Mouse (Mus musculus): ENCODE results near the gene Nmnat2. TPM values are rescaled to one million over a fixed set of nuclear protein-coding genes. Genes with fewer than 3 reads are reported as not detected.

Nmnat2 gene
- polyA plus RNA-seq, 1 experiment from 2014 or later, result 23.7 TPM

DNA sequence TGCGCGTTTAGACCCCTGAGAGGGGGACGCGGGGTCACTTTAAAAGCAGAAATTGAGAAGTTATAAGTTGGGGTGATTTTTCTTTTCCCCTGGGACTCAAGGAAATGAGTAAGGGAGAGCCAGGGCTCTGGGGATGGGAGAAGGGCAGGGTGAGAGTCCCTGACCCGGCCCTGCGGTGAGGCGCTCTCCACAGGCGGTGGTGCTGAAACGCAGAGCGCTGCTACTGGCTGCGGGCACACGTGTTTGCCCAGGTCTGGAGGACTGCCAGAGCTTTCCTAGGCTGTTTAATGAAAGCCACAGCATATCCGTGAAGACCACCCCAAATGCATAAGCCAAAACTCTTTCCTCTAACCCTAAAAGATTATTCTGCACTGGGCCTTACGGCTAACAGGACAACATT lies 1.4 kb downstream of the Nmnat2 start:
- WGBS, result 3% methylated on average over 14 of the region's 14 CpGs
- Histone ChIP-seq H3K9me3 (no peaks in the 10 kb centered on the region), H3K27me3 (peaks cover 46% of the 10 kb centered on the region), H3K4me2 (peak overlapping the region; percentile 84), H3K4me3 (replicated peaks) (peak overlapping the region; percentile 60), H3K9ac (0 out of 2 replicates have a peak overlapping the region, but pooled peaks have one; percentile 55), H3K27ac (no peak overlapping the region), H3K36me3 (replicated peaks) (no peaks in the 10 kb centered on the region), H3K4me1 (peaks cover 24% of the 10 kb centered on the region)
- no peak; the same call in 1 of the 2 replicates for ATAC-seq (ENCODE audit: low FRiP score)

DNA sequence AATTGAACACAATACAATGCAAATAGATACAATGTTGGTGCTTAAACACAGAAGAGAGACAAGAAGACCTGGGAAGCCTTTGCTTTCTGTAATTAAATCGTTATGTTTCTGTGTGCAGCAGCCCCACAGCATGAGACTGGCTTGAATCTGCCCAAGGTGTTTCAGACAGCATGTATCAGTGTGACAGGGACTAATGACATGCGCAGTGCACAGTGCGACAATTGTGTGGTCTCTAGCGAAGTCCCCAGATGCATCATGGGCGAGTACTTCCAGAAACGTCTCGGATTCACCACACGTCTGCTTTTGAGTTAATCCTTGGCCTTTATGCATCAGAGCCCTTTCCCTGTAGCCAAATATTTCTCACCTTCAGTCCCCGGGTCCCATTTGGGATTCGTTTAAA lies 9.6 kb downstream of the Nmnat2 start:
- no peak for ATAC-seq (ENCODE audit: low FRiP score)
- Histone ChIP-seq H3K4me2 (no peak overlapping the region), H3K27me3 (no peaks in the 10 kb centered on the region), H3K9me3 (no peaks in the 10 kb centered on the region), H3K36me3 (replicated peaks) (no peaks in the 10 kb centered on the region), H3K9ac (no peak overlapping the region), H3K4me1 (peaks cover 4% of the 10 kb centered on the region; the same call in 1 of the 2 replicates), H3K27ac (no peak overlapping the region), H3K4me3 (replicated peaks) (no peak overlapping the region)
- WGBS, result 63% methylated on average over 10 of the region's 10 CpGs

DNA sequence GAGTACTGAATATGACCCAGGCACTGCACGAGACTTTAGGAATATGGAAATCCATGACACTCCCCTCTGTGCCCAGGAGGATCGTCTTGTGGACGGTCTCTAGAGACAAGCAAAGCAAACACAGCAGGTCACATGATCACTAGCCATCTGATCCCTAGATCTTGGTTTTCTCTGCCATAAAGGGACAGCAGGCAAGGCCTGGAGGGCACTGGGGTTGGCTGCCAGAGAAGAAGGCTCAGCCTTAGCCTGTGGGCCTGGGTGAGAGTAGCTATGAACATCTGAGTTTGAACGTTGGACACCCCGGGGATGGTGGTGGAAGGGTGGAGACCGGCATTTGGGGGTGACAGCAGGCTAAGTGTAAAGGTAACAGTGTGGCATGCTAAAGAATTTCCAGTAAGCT lies 11.4 kb downstream of the Nmnat2 start:
- H3K4me2 ChIP-seq, result no peak overlapping the region
- H3K27me3 ChIP-seq, result no peaks in the 10 kb centered on the region
- WGBS, result 82% methylated on average over 6 of the region's 6 CpGs
- peaks cover 4% of the 10 kb centered on the region; the same call in 1 of the 2 replicates for H3K4me1 ChIP-seq
- H3K4me3 ChIP-seq (replicated peaks), result no peak overlapping the region
- no peak overlapping the region for H3K27ac ChIP-seq
- ATAC-seq (ENCODE audit: low FRiP score), result no peak
- no peaks in the 10 kb centered on the region for H3K36me3 ChIP-seq (replicated peaks)
- H3K9me3 ChIP-seq, result no peaks in the 10 kb centered on the region
- no peak overlapping the region for H3K9ac ChIP-seq

DNA sequence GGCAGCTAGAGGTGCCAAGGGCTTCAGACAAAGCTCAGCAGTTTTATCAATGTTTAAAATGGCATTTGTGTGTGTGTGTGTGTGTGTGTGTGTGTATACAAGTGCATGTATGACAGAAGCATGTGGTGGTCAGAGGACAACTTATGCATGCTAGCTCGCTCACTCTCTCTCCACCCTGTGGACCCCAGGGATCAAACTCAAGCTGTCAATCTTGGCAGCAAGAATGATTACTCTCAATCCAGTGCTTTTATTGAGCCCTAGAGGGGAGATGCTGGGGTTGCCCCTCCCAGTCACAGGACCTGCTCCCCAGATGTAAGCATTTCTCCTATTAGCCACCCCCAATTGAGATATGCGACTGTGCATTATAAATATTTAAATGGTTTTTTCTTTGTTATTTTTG lies 11.9 kb downstream of the Nmnat2 start:
- no peaks in the 10 kb centered on the region for H3K36me3 ChIP-seq (replicated peaks)
- no peaks in the 10 kb centered on the region for H3K9me3 ChIP-seq
- no peaks in the 10 kb centered on the region for H3K27me3 ChIP-seq
- 89% methylated on average over 2 of the region's 2 CpGs for WGBS
- no peak overlapping the region for H3K4me3 ChIP-seq (replicated peaks)
- H3K4me2 ChIP-seq, result no peak overlapping the region
- no peak for ATAC-seq (ENCODE audit: low FRiP score)
- peaks cover 4% of the 10 kb centered on the region; the same call in 1 of the 2 replicates for H3K4me1 ChIP-seq
- no peak overlapping the region for H3K27ac ChIP-seq
- H3K9ac ChIP-seq, result no peak overlapping the region

DNA sequence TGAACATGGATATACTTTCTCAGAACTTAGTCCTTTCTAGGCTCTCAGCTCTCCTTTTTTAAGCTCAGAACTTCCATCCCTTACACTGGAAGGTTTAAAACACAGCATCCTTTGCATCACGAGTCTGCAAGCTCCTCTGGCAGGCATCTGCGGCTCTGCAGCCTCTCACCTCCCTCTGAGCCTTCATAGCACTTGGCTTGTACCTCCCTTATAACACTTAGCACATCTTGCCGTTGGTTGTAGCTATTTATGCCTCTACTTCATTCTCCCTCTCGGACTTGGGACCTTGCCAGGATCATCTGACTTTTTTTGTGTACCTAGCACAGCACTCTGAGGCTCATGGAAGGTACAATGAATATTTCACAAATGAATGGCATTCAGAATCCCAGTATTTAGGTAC lies 14.3 kb downstream of the Nmnat2 start:
- Histone ChIP-seq H3K4me3 (replicated peaks) (no peak overlapping the region), H3K27ac (no peak overlapping the region), H3K9ac (no peak overlapping the region), H3K27me3 (no peaks in the 10 kb centered on the region), H3K9me3 (no peaks in the 10 kb centered on the region), H3K4me1 (peaks cover 19% of the 10 kb centered on the region), H3K36me3 (replicated peaks) (no peaks in the 10 kb centered on the region), H3K4me2 (no peak overlapping the region)
- no peak for ATAC-seq (ENCODE audit: low FRiP score)
- WGBS, result 66% methylated on average over 4 of the region's 4 CpGs

DNA sequence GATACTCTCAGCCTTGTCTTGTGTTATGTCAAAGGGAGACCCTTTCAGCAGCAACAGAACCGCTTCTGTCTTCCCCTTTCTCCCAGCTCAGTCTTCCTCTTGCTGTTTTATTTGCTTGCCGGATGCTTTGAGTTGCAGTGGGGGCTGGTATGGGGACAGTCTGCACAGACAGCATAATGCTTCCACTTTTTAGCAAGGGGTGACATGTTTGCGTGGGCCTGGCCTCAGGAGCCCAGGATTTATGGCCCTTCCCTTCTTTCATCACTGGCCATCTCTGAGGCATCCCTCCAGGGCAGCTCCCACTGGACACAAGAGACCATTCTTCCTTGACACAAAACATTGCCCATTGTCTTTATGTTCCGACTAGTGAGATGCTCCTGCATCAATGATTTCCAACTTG lies 18.2 kb downstream of the Nmnat2 start:
- peaks cover 21% of the 10 kb centered on the region for H3K4me1 ChIP-seq
- H3K27ac ChIP-seq, result no peak overlapping the region
- WGBS, result 28% methylated on average over 4 of the region's 4 CpGs
- no peak overlapping the region for H3K9ac ChIP-seq
- no peak overlapping the region for H3K4me3 ChIP-seq (replicated peaks)
- H3K9me3 ChIP-seq, result no peaks in the 10 kb centered on the region
- H3K4me2 ChIP-seq, result no peak overlapping the region
- H3K27me3 ChIP-seq, result no peaks in the 10 kb centered on the region
- no peak for ATAC-seq (ENCODE audit: low FRiP score)
- H3K36me3 ChIP-seq (replicated peaks), result no peaks in the 10 kb centered on the region

DNA sequence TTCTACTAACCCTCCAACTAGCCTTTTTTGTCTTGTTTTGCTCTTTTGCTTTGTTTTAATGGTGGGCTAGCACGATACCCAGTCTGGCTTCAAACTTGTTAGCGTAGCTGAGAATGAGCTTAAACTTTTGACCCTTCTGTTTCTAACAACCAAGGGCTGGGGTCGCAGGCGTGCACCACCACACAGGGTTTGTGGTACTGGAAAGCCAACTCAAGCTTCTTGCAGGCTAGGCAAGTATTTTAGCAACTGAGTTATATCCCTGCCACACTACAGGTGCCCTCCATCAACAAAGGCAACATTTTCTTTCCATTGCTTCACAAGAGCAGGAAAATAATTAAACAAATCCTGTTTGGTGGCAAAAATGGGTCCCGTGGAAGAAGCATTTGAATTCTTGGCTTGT lies 18.6 kb downstream of the Nmnat2 start:
- ATAC-seq (ENCODE audit: low FRiP score), result no peak
- Histone ChIP-seq H3K36me3 (replicated peaks) (no peaks in the 10 kb centered on the region), H3K9me3 (no peaks in the 10 kb centered on the region), H3K4me3 (replicated peaks) (no peak overlapping the region), H3K4me2 (no peak overlapping the region), H3K27me3 (no peaks in the 10 kb centered on the region), H3K4me1 (peaks cover 21% of the 10 kb centered on the region), H3K27ac (no peak overlapping the region), H3K9ac (no peak overlapping the region)
- 15% methylated on average over 5 of the region's 5 CpGs for WGBS

DNA sequence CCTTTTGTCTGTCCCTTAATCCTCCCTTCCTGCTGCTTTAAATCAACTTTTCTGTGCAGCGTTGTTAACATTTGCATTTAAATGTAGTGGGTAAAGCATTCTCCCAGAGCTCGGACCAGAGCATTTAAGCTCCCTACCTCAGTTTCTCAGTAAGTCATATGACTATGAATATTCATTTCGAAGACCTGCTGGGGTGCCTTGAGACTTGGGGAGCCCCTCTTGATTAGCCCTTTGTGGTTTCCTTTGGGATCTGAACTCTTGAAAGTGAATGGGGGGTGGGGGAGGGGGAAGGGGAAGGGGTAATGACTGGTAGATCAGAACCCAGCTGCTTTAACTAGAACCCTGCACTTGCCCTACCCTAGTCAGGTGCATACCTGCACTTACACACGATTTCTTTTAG lies 19.1 kb downstream of the Nmnat2 start:
- 11% methylated on average over 4 of the region's 4 CpGs for WGBS

DNA sequence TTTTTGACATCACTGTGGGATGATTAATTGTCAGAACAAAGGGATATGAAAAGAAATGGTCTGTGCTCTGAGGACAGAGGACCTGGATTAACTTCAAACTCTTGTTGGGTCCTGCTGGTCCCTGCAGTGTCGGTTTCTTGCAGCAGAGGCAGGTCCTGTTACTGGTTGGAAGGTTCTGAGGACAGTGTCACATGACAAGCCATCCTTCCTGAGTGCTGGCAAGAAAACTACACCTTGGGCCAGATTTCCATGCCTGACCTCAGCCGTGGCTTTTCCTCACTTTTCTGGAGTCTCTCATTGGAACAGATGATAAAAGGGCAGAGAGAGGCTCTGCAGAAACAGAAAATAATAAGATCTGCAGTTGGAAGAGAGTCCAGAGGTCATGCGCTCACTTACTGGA lies 20.4 kb downstream of the Nmnat2 start:
- Histone ChIP-seq H3K4me2 (no peak overlapping the region), H3K4me3 (replicated peaks) (no peak overlapping the region), H3K36me3 (replicated peaks) (no peaks in the 10 kb centered on the region), H3K27me3 (no peaks in the 10 kb centered on the region), H3K9ac (no peak overlapping the region), H3K9me3 (no peaks in the 10 kb centered on the region), H3K27ac (no peak overlapping the region), H3K4me1 (peaks cover 21% of the 10 kb centered on the region)
- no peak for ATAC-seq (ENCODE audit: low FRiP score)
- 73% methylated on average over 3 of the region's 3 CpGs for WGBS

More for the DNA sequence above, 19.1 kb downstream of the Nmnat2 start:
- Histone ChIP-seq H3K27me3 (no peaks in the 10 kb centered on the region), H3K36me3 (replicated peaks) (no peaks in the 10 kb centered on the region), H3K4me3 (replicated peaks) (no peak overlapping the region), H3K9me3 (no peaks in the 10 kb centered on the region), H3K27ac (no peak overlapping the region), H3K4me2 (no peak overlapping the region), H3K4me1 (peaks cover 21% of the 10 kb centered on the region), H3K9ac (no peak overlapping the region)
- ATAC-seq (ENCODE audit: low FRiP score), result no peak

DNA sequence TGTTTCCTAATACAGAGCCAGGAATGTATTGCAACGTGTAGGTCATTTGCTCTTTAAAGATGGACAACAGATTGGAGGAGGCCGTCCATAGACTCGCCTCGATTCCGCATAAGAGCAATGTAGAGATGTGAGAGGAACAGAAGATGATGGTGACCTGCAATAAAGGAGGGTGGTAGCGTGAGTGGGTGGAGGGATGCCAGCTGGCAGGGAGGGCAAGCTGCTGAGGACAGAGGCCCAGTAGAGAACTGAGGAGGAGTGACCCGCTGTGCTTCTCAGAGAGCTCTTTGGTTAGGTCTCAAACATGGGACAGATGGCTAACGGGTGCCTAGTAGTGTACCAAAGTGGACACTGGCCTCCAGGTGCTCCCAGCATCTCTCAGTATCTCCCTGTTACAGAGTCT lies 23.9 kb downstream of the Nmnat2 start:
- no peak for ATAC-seq (ENCODE audit: low FRiP score)
- H3K4me1 ChIP-seq, result peaks cover 10% of the 10 kb centered on the region
- H3K27me3 ChIP-seq, result no peaks in the 10 kb centered on the region
- no peak overlapping the region for H3K4me2 ChIP-seq
- H3K9me3 ChIP-seq, result no peaks in the 10 kb centered on the region
- no peak overlapping the region for H3K9ac ChIP-seq
- no peak overlapping the region for H3K4me3 ChIP-seq (replicated peaks)
- 89% methylated on average over 8 of the region's 8 CpGs for WGBS
- no peak overlapping the region for H3K27ac ChIP-seq
- no peaks in the 10 kb centered on the region for H3K36me3 ChIP-seq (replicated peaks)

DNA sequence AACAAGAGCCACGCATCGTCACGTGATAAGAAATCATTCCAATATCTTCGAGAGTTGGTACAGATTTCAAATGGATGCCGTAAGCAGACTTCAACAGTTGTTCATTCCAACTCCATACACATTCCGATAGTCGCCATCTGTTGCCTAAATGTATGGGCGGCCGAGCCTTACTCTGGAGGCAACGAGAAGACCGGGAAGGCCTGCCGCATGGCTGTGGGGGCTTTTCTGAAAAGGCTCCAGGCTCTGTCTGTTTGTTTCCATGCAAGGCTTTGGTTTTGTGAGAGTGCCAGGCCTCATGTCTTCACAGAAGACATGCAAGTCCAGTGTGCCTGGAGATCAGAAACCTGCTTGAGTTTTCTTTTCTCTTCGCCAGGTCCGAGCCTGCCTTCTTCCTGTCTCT lies 28.6 kb downstream of the Nmnat2 start:
- Histone ChIP-seq H3K36me3 (replicated peaks) (no peaks in the 10 kb centered on the region), H3K9me3 (no peaks in the 10 kb centered on the region), H3K27ac (no peak overlapping the region), H3K4me3 (replicated peaks) (no peak overlapping the region), H3K4me1 (no peaks in the 10 kb centered on the region), H3K27me3 (no peaks in the 10 kb centered on the region), H3K9ac (no peak overlapping the region), H3K4me2 (no peak overlapping the region)
- no peak for ATAC-seq (ENCODE audit: low FRiP score)
- WGBS, result 92% methylated on average over 14 of the region's 14 CpGs

DNA sequence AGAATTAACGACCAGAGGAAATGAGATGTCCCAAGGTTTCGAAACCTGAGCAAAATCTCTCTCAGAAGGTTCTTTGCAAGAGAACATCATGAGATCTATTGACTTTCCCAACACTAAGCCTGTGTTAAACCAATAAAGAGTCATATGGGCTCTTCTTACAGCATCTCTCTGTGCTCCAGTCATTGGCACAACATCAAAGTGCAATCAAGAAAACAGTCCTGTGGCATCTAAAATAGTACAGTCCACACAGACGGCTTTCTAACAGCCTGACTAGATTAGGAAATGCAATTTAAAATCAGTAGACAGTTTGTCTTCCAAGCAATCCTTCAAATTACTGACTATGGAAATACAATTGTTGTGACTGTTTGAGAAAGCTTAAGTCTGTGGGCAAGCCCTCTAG lies 32.2 kb downstream of the Nmnat2 start:
- Histone ChIP-seq H3K4me3 (replicated peaks) (no peak overlapping the region), H3K27me3 (no peaks in the 10 kb centered on the region), H3K36me3 (replicated peaks) (no peaks in the 10 kb centered on the region), H3K4me2 (no peak overlapping the region), H3K9ac (no peak overlapping the region), H3K27ac (no peak overlapping the region), H3K9me3 (no peaks in the 10 kb centered on the region), H3K4me1 (no peaks in the 10 kb centered on the region)
- ATAC-seq (ENCODE audit: low FRiP score), result no peak
- 83% methylated on average over 3 of the region's 3 CpGs for WGBS

DNA sequence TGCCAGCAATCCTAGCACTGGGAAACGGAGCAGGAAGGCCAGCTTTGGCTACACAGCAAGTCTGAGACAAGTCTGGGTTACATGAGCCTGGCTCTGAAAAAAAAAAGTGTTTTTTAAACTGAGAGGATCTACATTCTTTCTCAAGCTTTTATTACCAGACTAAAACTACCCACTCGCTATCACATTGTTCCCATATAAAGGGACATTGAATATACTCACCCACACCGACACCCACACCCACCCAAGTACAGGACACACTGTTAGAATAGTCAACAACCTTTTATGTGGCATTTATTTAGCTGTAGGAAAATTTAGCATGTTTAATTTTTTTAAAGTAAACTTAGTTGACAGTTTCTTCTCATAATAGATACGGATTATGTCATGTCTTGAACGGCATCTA lies 35.3 kb downstream of the Nmnat2 start:
- Histone ChIP-seq H3K9me3 (no peaks in the 10 kb centered on the region), H3K4me3 (replicated peaks) (no peak overlapping the region), H3K9ac (no peak overlapping the region), H3K4me2 (no peak overlapping the region), H3K27ac (no peak overlapping the region), H3K27me3 (no peaks in the 10 kb centered on the region), H3K4me1 (no peaks in the 10 kb centered on the region), H3K36me3 (replicated peaks) (no peaks in the 10 kb centered on the region)
- 90% methylated on average over 5 of the region's 5 CpGs for WGBS
- no peak for ATAC-seq (ENCODE audit: low FRiP score)
